Mouse (Mus musculus) embryonic facial prominence, embryonic 11.5 days (tissue): ENCODE data around the gene Olfr648. TPM values are rescaled to one million over a fixed set of nuclear protein-coding genes. Genes with fewer than 3 reads are reported as not detected.

ENCODE experiments used
- ATAC-seq: fragments of 200-750 bp; cut with Nextera tagmentation; replicated peaks from 2 replicates; pipeline ENCODE4 v1.8.0; 2017; ENCODE audit warnings: low read depth; ENCODE audit not compliant: insufficient number of reproducible peaks, low FRiP score, low TSS enrichment
- DNase-seq: peaks from one replicate; pipeline ENCODE4 v3.0.0-alpha.2; 2015; ENCODE audit warnings: low spot score
- H3K27ac ChIP-seq: fragments of 300-500 bp; sonication (generic); replicated peaks from 2 replicates; pipeline ENCODE4 v1.5.1; 2014; ENCODE audit warnings: mild to moderate bottlenecking, low read depth, low read length, control low read depth
- H3K27me3 ChIP-seq: fragments of 300-500 bp; sonication (generic); 2 replicates; pipeline ENCODE4 v1.6.1; 2014; ENCODE audit warnings: mild to moderate bottlenecking, low read length, moderate library complexity, mixed read lengths; ENCODE audit not compliant: control insufficient read depth, insufficient read depth
- H3K36me3 ChIP-seq: fragments of 300-500 bp; sonication (generic); replicated peaks from 2 replicates; pipeline ENCODE4 v1.6.1; 2014; ENCODE audit warnings: low read depth, mild to moderate bottlenecking, low read length, moderate library complexity, mixed read lengths; ENCODE audit not compliant: control insufficient read depth, insufficient read depth
- H3K4me1 ChIP-seq: fragments of 300-500 bp; sonication (generic); 2 replicates; pipeline ENCODE4 v1.6.1; 2014; ENCODE audit warnings: low read length, mixed read lengths; ENCODE audit not compliant: control insufficient read depth, insufficient read depth
- H3K4me2 ChIP-seq: fragments of 300-500 bp; sonication (generic); 2 replicates; pipeline ENCODE4 v1.6.1; 2014; ENCODE audit warnings: low read depth, mild to moderate bottlenecking, control low read depth, low read length, moderate library complexity
- H3K4me3 ChIP-seq: fragments of 300-500 bp; sonication (generic); 2 replicates; pipeline ENCODE4 v1.5.1; 2014; ENCODE audit warnings: low read depth, low read length, control low read depth
- H3K9ac ChIP-seq: fragments of 300-500 bp; sonication (generic); replicated peaks from 2 replicates; pipeline ENCODE4 v1.6.1; 2014; ENCODE audit warnings: mild to moderate bottlenecking, control low read depth, low read length
- H3K9me3 ChIP-seq: fragments of 300-500 bp; sonication (generic); replicated peaks from 2 replicates; pipeline ENCODE4 v1.6.1; 2016; ENCODE audit warnings: mild to moderate bottlenecking, low read length, inconsistent platforms, mixed read lengths; ENCODE audit not compliant: control insufficient read depth
- WGBS: fragments of 180-500 bp; shearing (Covaris S2); extraction: QIAGEN DNeasy Blood & Tissue Kit; methylation state at CpG from one replicate; pipeline ENCODE4 v1.1.7; 2014; 5-methylcytosine and 5-hydroxymethylcytosine counted together
- polyA plus RNA-seq: library from polyadenylated mRNA; unstranded; fragments of >200 nt; fragmentation: Nextera tagmentation; extraction: Ambion mirVana; gene quantifications from 2 replicates; pipeline ENCODE4 v1.2.1, GENCODE M21; 2014

Olfr648 gene
- polyA plus RNA-seq, 1 experiment from 2014 or later: 0.27 TPM

GRCm38 (mm10) chr7:104191275-104191674 is 8.1 kb upstream of the Olfr648 start:
- 64% methylated on average over 9 of the region's 9 CpGs for WGBS
- Histone ChIP-seq H3K27me3 (no peaks in the 10 kb centered on the region), H3K4me2 (no peak overlapping the region), H3K9ac (no peak overlapping the region), H3K36me3 (no peaks in the 10 kb centered on the region), H3K27ac (no peak overlapping the region), H3K4me1 (no peaks in the 10 kb centered on the region), H3K4me3 (no peak overlapping the region), H3K9me3 (no peaks in the 10 kb centered on the region)
- DNase-seq: no peak
- ATAC-seq: no peak

GRCm38 (mm10) chr7:104179074-104179473 is 4.1 kb downstream of the Olfr648 start:
- no peak overlapping the region for H3K9ac ChIP-seq
- H3K4me1 ChIP-seq: no peaks in the 10 kb centered on the region
- ATAC-seq (no peak), DNase-seq (no peak)
- no peaks in the 10 kb centered on the region for H3K36me3 ChIP-seq
- no peak overlapping the region for H3K4me3 ChIP-seq
- H3K4me2 ChIP-seq: no peak overlapping the region
- no peak overlapping the region for H3K27ac ChIP-seq
- WGBS: 95% methylated on average over 1 of the region's 1 CpGs
- no peaks in the 10 kb centered on the region for H3K9me3 ChIP-seq
- no peaks in the 10 kb centered on the region for H3K27me3 ChIP-seq

- Histone ChIP-seq H3K4me2 (no peak overlapping the region), H3K36me3 (no peaks in the 10 kb centered on the region), H3K9ac (no peak overlapping the region), H3K27ac (no peak overlapping the region), H3K4me1 (no peaks in the 10 kb centered on the region), H3K4me3 (no peak overlapping the region), H3K9me3 (no peaks in the 10 kb centered on the region), H3K27me3 (no peaks in the 10 kb centered on the region)
- no peak for ATAC-seq
- no peak for DNase-seq
- 69% methylated on average over 5 of the region's 5 CpGs for WGBS
Measured at GRCm38 (mm10) chr7:104178422-104179054, 4.7 kb downstream of the Olfr648 start.

- Histone ChIP-seq H3K9ac (no peak overlapping the region), H3K9me3 (no peaks in the 10 kb centered on the region), H3K27ac (no peak overlapping the region), H3K36me3 (no peaks in the 10 kb centered on the region), H3K4me2 (no peak overlapping the region), H3K4me1 (no peaks in the 10 kb centered on the region), H3K4me3 (no peak overlapping the region), H3K27me3 (no peaks in the 10 kb centered on the region)
- 35% methylated on average over 1 of the region's 1 CpGs for WGBS
- DNase-seq: no peak
- no peak for ATAC-seq
Measured at GRCm38 (mm10) chr7:104175085-104175484, 8.1 kb downstream of the Olfr648 start.

GRCm38 (mm10) chr7:104169634-104170204 is 13.5 kb downstream of the Olfr648 start:
- no peak overlapping the region for H3K4me3 ChIP-seq
- no peaks in the 10 kb centered on the region for H3K9me3 ChIP-seq
- no peak overlapping the region for H3K9ac ChIP-seq
- H3K27ac ChIP-seq: no peak overlapping the region
- no peak overlapping the region for H3K4me2 ChIP-seq
- no peaks in the 10 kb centered on the region for H3K36me3 ChIP-seq
- H3K4me1 ChIP-seq: no peaks in the 10 kb centered on the region
- no peak for ATAC-seq
- DNase-seq: no peak
- no peaks in the 10 kb centered on the region for H3K27me3 ChIP-seq
- 72% methylated on average over 6 of the region's 6 CpGs for WGBS

GRCm38 (mm10) chr7:104167105-104167504 is 16.1 kb downstream of the Olfr648 start:
- Histone ChIP-seq H3K4me3 (no peak overlapping the region), H3K4me1 (no peaks in the 10 kb centered on the region), H3K9ac (no peak overlapping the region), H3K4me2 (no peak overlapping the region), H3K36me3 (no peaks in the 10 kb centered on the region), H3K27me3 (no peaks in the 10 kb centered on the region), H3K27ac (no peak overlapping the region), H3K9me3 (no peaks in the 10 kb centered on the region)
- ATAC-seq (no peak), DNase-seq (no peak)
- WGBS: 84% methylated on average over 6 of the region's 6 CpGs

GRCm38 (mm10) chr7:104150456-104150855 is 32.7 kb downstream of the Olfr648 start, which contains the start of gene Ubqlnl:
TSS of gene Ubqlnl (minus strand) at chr7:104150556.
- H3K4me2 ChIP-seq: no peak within 1 kb of the TSS
- no peak within 1 kb of the TSS for H3K4me3 ChIP-seq
- no peaks in the 10 kb centered on the region for H3K9me3 ChIP-seq
- H3K27me3 ChIP-seq: no peaks in the 10 kb centered on the region
- no peaks in the 10 kb centered on the region for H3K36me3 ChIP-seq
- no peak for ATAC-seq
- no peak within 1 kb of the TSS for H3K9ac ChIP-seq
- no peak for DNase-seq
- WGBS: 84% methylated on average over 2 of the region's 2 CpGs
- H3K27ac ChIP-seq: no peak within 1 kb of the TSS
- no peaks in the 10 kb centered on the region for H3K4me1 ChIP-seq

GRCm38 (mm10) chr7:104143179-104143578 is 40.0 kb downstream of the Olfr648 start, which contains the start of gene Ubqln3:
TSS of gene Ubqln3 (minus strand) at chr7:104143279.
- ATAC-seq: no peak
- H3K27me3 ChIP-seq: no peaks in the 10 kb centered on the region
- 73% methylated on average over 3 of the region's 3 CpGs for WGBS

More at GRCm38 (mm10) chr7:104143179-104143578, 40.0 kb downstream of the Olfr648 start, which contains the start of gene Ubqln3:
- no peak within 1 kb of the TSS for H3K9ac ChIP-seq
- no peak for DNase-seq
- no peak within 1 kb of the TSS for H3K4me2 ChIP-seq
- H3K4me1 ChIP-seq: no peaks in the 10 kb centered on the region
- no peaks in the 10 kb centered on the region; the same call in 1 of the 2 replicates for H3K9me3 ChIP-seq
- H3K27ac ChIP-seq: no peak within 1 kb of the TSS
- H3K4me3 ChIP-seq: no peak within 1 kb of the TSS
- no peaks in the 10 kb centered on the region for H3K36me3 ChIP-seq
